Mouse (Mus musculus): ENCODE measurements around the gene Slc35f1. TPM values are rescaled to one million over a fixed set of nuclear protein-coding genes. Genes with fewer than 3 reads are reported as not detected.

Gene Slc35f1
- polyA plus RNA-seq, 1 experiment from 2014 or later = 0.23 TPM

GRCm38 (mm10) chr10:52715146-52715545, 24.8 kb downstream of the Slc35f1 start:
- Histone ChIP-seq H3K9ac (ENCODE audit: low read depth, low read length) (no peak overlapping the region), H3K27ac (ENCODE audit: low read depth, low read length) (no peak overlapping the region), H3K27me3 (replicated peaks; ENCODE audit: control insufficient read depth, insufficient read depth, low read length) (no peaks in the 10 kb centered on the region), H3K36me3 (ENCODE audit: control insufficient read depth, insufficient read depth, low read length) (no peaks in the 10 kb centered on the region), H3K4me1 (replicated peaks; ENCODE audit: control insufficient read depth, insufficient read depth, low read length) (no peaks in the 10 kb centered on the region), H3K9me3 (ENCODE audit: control insufficient read depth, low read length) (no peaks in the 10 kb centered on the region), H3K4me3 (ENCODE audit: low read depth, low read length) (no peak overlapping the region), H3K4me2 (no peak overlapping the region)
- ATAC-seq (replicated peaks; ENCODE audit: low FRiP score) (no peak), DNase-seq (ENCODE audit: low spot score) (no peak)
- 88% methylated on average over 4 of the region's 4 CpGs for WGBS

GRCm38 (mm10) chr10:52718199-52718917, 28.0 kb downstream of the Slc35f1 start:
- DNase-seq (ENCODE audit: low spot score) = no peak
- H3K4me3 ChIP-seq (ENCODE audit: low read depth, low read length) = no peak overlapping the region
- H3K9me3 ChIP-seq (ENCODE audit: control insufficient read depth, low read length) = no peaks in the 10 kb centered on the region
- no peaks in the 10 kb centered on the region for H3K27me3 ChIP-seq (replicated peaks; ENCODE audit: control insufficient read depth, insufficient read depth, low read length)
- ATAC-seq (replicated peaks; ENCODE audit: low FRiP score) = no peak
- 89% methylated on average over 1 of the region's 1 CpGs for WGBS
- no peak overlapping the region for H3K9ac ChIP-seq (ENCODE audit: low read depth, low read length)
- H3K4me2 ChIP-seq = no peak overlapping the region
- H3K36me3 ChIP-seq (ENCODE audit: control insufficient read depth, insufficient read depth, low read length) = no peaks in the 10 kb centered on the region
- H3K27ac ChIP-seq (ENCODE audit: low read depth, low read length) = no peak overlapping the region
- H3K4me1 ChIP-seq (replicated peaks; ENCODE audit: control insufficient read depth, insufficient read depth, low read length) = no peaks in the 10 kb centered on the region

- Histone ChIP-seq H3K4me2 (no peak overlapping the region), H3K27me3 (replicated peaks; ENCODE audit: control insufficient read depth, insufficient read depth, low read length) (no peaks in the 10 kb centered on the region), H3K36me3 (ENCODE audit: control insufficient read depth, insufficient read depth, low read length) (no peaks in the 10 kb centered on the region), H3K9me3 (ENCODE audit: control insufficient read depth, low read length) (no peaks in the 10 kb centered on the region), H3K4me3 (ENCODE audit: low read depth, low read length) (no peak overlapping the region), H3K4me1 (replicated peaks; ENCODE audit: control insufficient read depth, insufficient read depth, low read length) (no peaks in the 10 kb centered on the region), H3K9ac (ENCODE audit: low read depth, low read length) (no peak overlapping the region), H3K27ac (ENCODE audit: low read depth, low read length) (no peak overlapping the region)
- no peak for ATAC-seq (replicated peaks; ENCODE audit: low FRiP score)
- no peak for DNase-seq (ENCODE audit: low spot score)
- WGBS = 68% methylated on average over 5 of the region's 5 CpGs
These were observed 36.3 kb downstream of the Slc35f1 start for GRCm38 (mm10) chr10:52726674-52727073.

GRCm38 (mm10) chr10:52742671-52743379, 52.5 kb downstream of the Slc35f1 start:
- no peak overlapping the region for H3K4me3 ChIP-seq (ENCODE audit: low read depth, low read length)
- ATAC-seq (replicated peaks; ENCODE audit: low FRiP score) = no peak

GRCm38 (mm10) chr10:52743831-52744230, 53.5 kb downstream of the Slc35f1 start:
- Histone ChIP-seq H3K4me1 (replicated peaks; ENCODE audit: control insufficient read depth, insufficient read depth, low read length) (no peaks in the 10 kb centered on the region), H3K9me3 (ENCODE audit: control insufficient read depth, low read length) (no peaks in the 10 kb centered on the region), H3K27ac (ENCODE audit: low read depth, low read length) (no peak overlapping the region), H3K9ac (ENCODE audit: low read depth, low read length) (no peak overlapping the region), H3K4me2 (no peak overlapping the region), H3K4me3 (ENCODE audit: low read depth, low read length) (no peak overlapping the region), H3K36me3 (ENCODE audit: control insufficient read depth, insufficient read depth, low read length) (no peaks in the 10 kb centered on the region), H3K27me3 (replicated peaks; ENCODE audit: control insufficient read depth, insufficient read depth, low read length) (no peaks in the 10 kb centered on the region)
- DNase-seq (ENCODE audit: low spot score) (no peak), ATAC-seq (replicated peaks; ENCODE audit: low FRiP score) (no peak)
- WGBS = 86% methylated on average over 3 of the region's 3 CpGs

More at GRCm38 (mm10) chr10:52742671-52743379, 52.5 kb downstream of the Slc35f1 start:
- Histone ChIP-seq H3K9ac (ENCODE audit: low read depth, low read length) (no peak overlapping the region), H3K27ac (ENCODE audit: low read depth, low read length) (no peak overlapping the region), H3K4me2 (no peak overlapping the region), H3K27me3 (replicated peaks; ENCODE audit: control insufficient read depth, insufficient read depth, low read length) (no peaks in the 10 kb centered on the region), H3K36me3 (ENCODE audit: control insufficient read depth, insufficient read depth, low read length) (no peaks in the 10 kb centered on the region), H3K9me3 (ENCODE audit: control insufficient read depth, low read length) (no peaks in the 10 kb centered on the region), H3K4me1 (replicated peaks; ENCODE audit: control insufficient read depth, insufficient read depth, low read length) (no peaks in the 10 kb centered on the region)
- 28% methylated on average over 10 of the region's 10 CpGs for WGBS
- DNase-seq (ENCODE audit: low spot score) = no peak

DNA sequence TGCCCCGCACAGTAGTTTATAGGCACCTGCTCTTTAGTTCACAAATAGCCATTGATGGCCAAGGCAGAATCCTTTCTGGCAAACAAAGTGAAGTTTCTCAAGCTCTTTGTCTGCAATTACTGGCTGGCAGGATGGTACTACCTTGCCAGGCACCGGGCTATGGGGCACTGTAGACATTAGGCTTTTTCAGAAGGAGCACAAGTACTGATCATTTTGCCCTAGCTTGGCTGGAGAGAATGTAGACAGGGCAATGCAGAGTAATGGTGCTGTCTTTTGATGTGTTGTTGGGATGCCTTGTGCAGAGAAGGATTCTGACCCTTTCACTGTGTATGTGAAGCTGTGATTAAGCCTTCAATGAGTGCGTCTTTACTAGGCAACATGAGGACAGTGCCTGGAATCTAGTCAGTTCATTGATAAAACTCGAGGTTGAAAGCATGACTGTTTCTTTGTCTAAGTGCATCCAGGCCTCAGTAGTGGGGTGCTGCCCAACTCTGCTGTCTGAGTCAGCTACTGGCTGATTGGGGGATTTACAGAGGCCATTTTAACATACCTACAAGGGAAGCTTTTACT, 57.8 kb downstream of the Slc35f1 start:
- H3K27me3 ChIP-seq (replicated peaks; ENCODE audit: control insufficient read depth, insufficient read depth, low read length) = no peaks in the 10 kb centered on the region
- DNase-seq (ENCODE audit: low spot score) (no peak), ATAC-seq (replicated peaks; ENCODE audit: low FRiP score) (no peak)
- H3K36me3 ChIP-seq (ENCODE audit: control insufficient read depth, insufficient read depth, low read length) = no peaks in the 10 kb centered on the region
- no peak overlapping the region for H3K27ac ChIP-seq (ENCODE audit: low read depth, low read length)
- no peaks in the 10 kb centered on the region for H3K4me1 ChIP-seq (replicated peaks; ENCODE audit: control insufficient read depth, insufficient read depth, low read length)
- 80% methylated on average over 4 of the region's 4 CpGs for WGBS
- H3K4me2 ChIP-seq = no peak overlapping the region
- no peaks in the 10 kb centered on the region for H3K9me3 ChIP-seq (ENCODE audit: control insufficient read depth, low read length)
- H3K9ac ChIP-seq (ENCODE audit: low read depth, low read length) = no peak overlapping the region
- no peak overlapping the region for H3K4me3 ChIP-seq (ENCODE audit: low read depth, low read length)

DNA sequence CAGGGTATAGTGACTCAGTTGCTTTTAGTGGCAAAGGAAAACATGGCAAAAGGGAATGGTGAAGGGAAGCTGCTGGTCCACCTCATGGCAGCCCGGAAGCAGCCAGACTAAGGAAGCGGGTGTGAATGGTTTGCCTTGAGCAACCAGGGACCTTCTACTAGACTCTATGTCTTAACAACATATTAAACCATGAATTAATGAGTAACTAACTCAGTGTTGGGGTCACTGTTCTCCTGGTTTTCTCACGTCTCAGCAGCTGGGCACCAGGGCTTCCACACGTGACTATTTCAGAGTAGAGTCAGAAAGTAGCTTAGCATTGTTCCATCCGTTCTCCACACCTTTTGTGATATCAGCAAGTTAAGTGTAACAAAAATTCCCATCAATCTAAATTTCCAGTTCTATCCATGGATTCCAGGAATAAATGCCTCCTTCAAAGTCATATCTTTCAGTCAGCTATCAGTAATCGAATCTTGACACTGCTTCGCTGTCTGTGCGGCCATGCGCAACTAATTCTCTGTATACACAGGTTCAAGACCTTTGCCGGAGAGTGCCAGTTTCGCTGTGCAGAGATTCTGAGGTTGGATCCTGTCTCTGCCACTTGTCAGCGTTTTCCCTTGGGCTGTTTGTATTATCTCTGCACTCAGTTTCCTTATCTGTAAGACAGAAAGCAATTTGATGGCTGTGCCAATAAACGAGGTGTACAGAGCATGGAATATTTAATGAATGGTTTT, 65.8 kb downstream of the Slc35f1 start:
- DNase-seq (ENCODE audit: low spot score) = no peak
- Histone ChIP-seq H3K27ac (ENCODE audit: low read depth, low read length) (no peak overlapping the region), H3K9ac (ENCODE audit: low read depth, low read length) (no peak overlapping the region), H3K4me1 (replicated peaks; ENCODE audit: control insufficient read depth, insufficient read depth, low read length) (no peaks in the 10 kb centered on the region), H3K4me3 (ENCODE audit: low read depth, low read length) (no peak overlapping the region), H3K9me3 (ENCODE audit: control insufficient read depth, low read length) (no peaks in the 10 kb centered on the region), H3K4me2 (no peak overlapping the region), H3K36me3 (ENCODE audit: control insufficient read depth, insufficient read depth, low read length) (no peaks in the 10 kb centered on the region), H3K27me3 (replicated peaks; ENCODE audit: control insufficient read depth, insufficient read depth, low read length) (no peaks in the 10 kb centered on the region)
- ATAC-seq (replicated peaks; ENCODE audit: low FRiP score) = no peak
- WGBS = 75% methylated on average over 13 of the region's 13 CpGs

- Histone ChIP-seq H3K4me3 (ENCODE audit: low read depth, low read length) (no peak overlapping the region), H3K9me3 (ENCODE audit: control insufficient read depth, low read length) (no peaks in the 10 kb centered on the region), H3K4me2 (no peak overlapping the region), H3K4me1 (replicated peaks; ENCODE audit: control insufficient read depth, insufficient read depth, low read length) (no peaks in the 10 kb centered on the region), H3K9ac (ENCODE audit: low read depth, low read length) (no peak overlapping the region), H3K27me3 (replicated peaks; ENCODE audit: control insufficient read depth, insufficient read depth, low read length) (no peaks in the 10 kb centered on the region), H3K36me3 (ENCODE audit: control insufficient read depth, insufficient read depth, low read length) (no peaks in the 10 kb centered on the region), H3K27ac (ENCODE audit: low read depth, low read length) (no peak overlapping the region)
- DNase-seq (ENCODE audit: low spot score) (no peak), ATAC-seq (replicated peaks; ENCODE audit: low FRiP score) (no peak)
- 79% methylated on average over 4 of the region's 4 CpGs for WGBS
These were observed 67.3 kb downstream of the Slc35f1 start for GRCm38 (mm10) chr10:52757496-52758260.

Measured in liver, embryonic 11.5 days (tissue).